Mouse (Mus musculus) cortical plate, adult 2 months (tissue): Measurements from ENCODE around the gene Ugt1a2. TPM values are rescaled to one million over a fixed set of nuclear protein-coding genes. Genes with fewer than 3 reads are reported as not detected.

Source experiments
- H3K27ac ChIP-seq: fragments of 200-500 bp; 2 replicates; pipeline ENCODE4 v1.5.1; 2012; ENCODE audit warnings: low read length, control low read depth, inconsistent platforms; ENCODE audit not compliant: insufficient read depth
- H3K4me1 ChIP-seq: fragments of 200-500 bp; 2 replicates; pipeline ENCODE4 v1.6.1; 2011; ENCODE audit warnings: low read length; ENCODE audit not compliant: control insufficient read depth, insufficient read depth
- H3K4me3 ChIP-seq: fragments of 200-500 bp; 2 replicates; pipeline ENCODE4 v1.5.1; 2011; ENCODE audit warnings: mild to moderate bottlenecking, low read length, control low read depth; ENCODE audit not compliant: insufficient read depth
- CTCF ChIP-seq: fragments of 200-500 bp; IDR thresholded peaks from 2 replicates; pipeline ENCODE4 v1.5.1; 2011; ENCODE audit warnings: mild to moderate bottlenecking, control low read depth, low read length; ENCODE audit not compliant: insufficient read depth; ENCODE audit errors: extremely low read depth
- POLR2A ChIP-seq: fragments of 200-500 bp; IDR thresholded peaks from 2 replicates; pipeline ENCODE4 v1.6.1; 2011; ENCODE audit warnings: mild to moderate bottlenecking, low read length, control low read depth; ENCODE audit not compliant: insufficient read depth; ENCODE audit errors: extremely low read depth
- polyA plus RNA-seq: library from polyadenylated mRNA; depleted of rRNA; stranded (reverse); fragments of >200 nt; gene quantifications from 2 replicates; pipeline ENCODE4 v1.2.3, GENCODE M21; 2012

The Ugt1a2 gene
- polyA plus RNA-seq, 1 experiment = not detected

DNA sequence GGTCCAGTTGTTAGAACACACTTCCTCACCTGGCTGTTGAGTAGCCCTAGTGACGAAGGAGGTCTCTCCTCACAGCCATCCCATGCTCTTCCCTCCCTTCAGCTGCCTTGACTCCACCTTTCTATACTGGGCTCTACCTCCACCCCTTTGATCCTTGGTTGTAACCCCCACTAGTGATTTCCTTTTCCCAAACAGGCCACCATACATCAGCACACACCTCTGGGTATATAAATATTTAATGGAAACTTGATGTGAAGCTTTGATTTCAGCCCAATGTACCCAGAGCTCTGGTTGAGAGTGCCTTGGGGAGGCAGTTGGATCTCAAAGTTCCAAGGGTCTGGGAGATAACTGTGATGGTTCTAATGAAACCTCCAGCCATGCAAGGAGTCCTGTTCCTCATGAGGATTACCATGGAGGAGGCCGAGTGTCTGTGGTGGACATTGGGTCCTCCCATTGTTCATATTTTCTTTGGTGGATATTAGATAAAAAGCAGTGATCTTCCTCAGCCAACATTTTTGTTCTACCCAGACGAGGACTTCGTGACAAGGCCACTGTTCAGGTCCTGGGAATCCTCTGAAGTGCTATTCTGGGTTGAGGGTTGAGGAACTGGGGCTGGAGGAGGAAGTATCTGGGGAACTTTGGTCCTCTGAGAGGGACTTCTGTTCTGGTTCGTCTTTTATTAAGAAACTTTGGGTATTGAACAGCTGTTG, 26.4 kb downstream of the Ugt1a2 start, which contains the start of gene Mroh2a:
Gene Mroh2a (plus strand): TSS at position 317 of the 710 bp plus-strand sequence.
- TF ChIP-seq CTCF (no peak), POLR2A (no peak)
- H3K27ac ChIP-seq = no peak within 1 kb of the TSS
- H3K4me1 ChIP-seq = no peaks in the 10 kb centered on the region
- no peak within 1 kb of the TSS for H3K4me3 ChIP-seq

GRCm38 (mm10) chr1:88227482-88227881, 27.1 kb downstream of the Ugt1a2 start:
- H3K27ac ChIP-seq = no peak overlapping the region
- TF ChIP-seq POLR2A (no peak), CTCF (no peak)
- no peaks in the 10 kb centered on the region for H3K4me1 ChIP-seq
- H3K4me3 ChIP-seq = no peak overlapping the region

- Histone ChIP-seq H3K4me1 (no peaks in the 10 kb centered on the region), H3K27ac (no peak overlapping the region), H3K4me3 (no peak overlapping the region)
- TF ChIP-seq CTCF = no peak
- TF ChIP-seq POLR2A = no peak
Observed at GRCm38 (mm10) chr1:88228121-88228520, 27.7 kb downstream of the Ugt1a2 start.

GRCm38 (mm10) chr1:88229566-88229965, 29.2 kb downstream of the Ugt1a2 start:
- H3K4me3 ChIP-seq = no peak overlapping the region
- H3K27ac ChIP-seq = no peak overlapping the region
- TF ChIP-seq POLR2A = no peak
- no peak for TF ChIP-seq CTCF
- no peaks in the 10 kb centered on the region for H3K4me1 ChIP-seq

- no peaks in the 10 kb centered on the region for H3K4me1 ChIP-seq
- H3K27ac ChIP-seq = no peak overlapping the region
- TF ChIP-seq POLR2A = no peak
- TF ChIP-seq CTCF = no peak
- no peak overlapping the region for H3K4me3 ChIP-seq
Observed at GRCm38 (mm10) chr1:88229986-88230385, 29.6 kb downstream of the Ugt1a2 start.

DNA sequence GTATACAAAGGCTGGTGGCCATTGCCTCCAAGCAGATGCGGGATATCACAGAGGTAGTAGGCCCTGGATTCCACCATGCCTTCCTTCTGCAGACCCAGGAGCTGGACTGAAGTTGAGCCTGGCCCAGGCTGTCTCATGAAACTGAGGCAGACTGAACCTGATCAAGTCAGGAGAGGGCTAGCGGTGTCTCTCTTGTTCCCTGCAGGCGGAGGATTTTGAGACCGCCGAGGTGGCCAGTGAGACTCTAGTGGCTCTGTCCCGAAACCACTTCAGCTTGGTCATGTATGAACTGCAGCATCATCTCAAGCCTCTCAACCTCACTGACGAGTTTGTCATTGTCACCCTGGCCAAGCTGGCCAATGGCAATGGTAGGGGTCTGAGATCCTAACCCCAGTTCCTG, 30.0 kb downstream of the Ugt1a2 start:
- no peak overlapping the region for H3K4me3 ChIP-seq
- TF ChIP-seq CTCF (no peak), POLR2A (no peak)
- H3K27ac ChIP-seq = no peak overlapping the region
- no peaks in the 10 kb centered on the region for H3K4me1 ChIP-seq

GRCm38 (mm10) chr1:88230981-88231802, 30.8 kb downstream of the Ugt1a2 start:
- Histone ChIP-seq H3K27ac (no peak overlapping the region), H3K4me1 (no peaks in the 10 kb centered on the region), H3K4me3 (no peak overlapping the region)
- TF ChIP-seq CTCF = no peak
- TF ChIP-seq POLR2A = no peak

GRCm38 (mm10) chr1:88231803-88232499, 31.6 kb downstream of the Ugt1a2 start:
- no peak overlapping the region for H3K4me3 ChIP-seq
- no peaks in the 10 kb centered on the region for H3K4me1 ChIP-seq
- TF ChIP-seq POLR2A (no peak), CTCF (no peak)

GRCm38 (mm10) chr1:88232664-88233380, 32.4 kb downstream of the Ugt1a2 start:
- H3K27ac ChIP-seq = no peak overlapping the region
- TF ChIP-seq POLR2A = no peak
- no peaks in the 10 kb centered on the region for H3K4me1 ChIP-seq
- H3K4me3 ChIP-seq = no peak overlapping the region

More at GRCm38 (mm10) chr1:88231803-88232499, 31.6 kb downstream of the Ugt1a2 start:
- H3K27ac ChIP-seq = no peak overlapping the region
